Mouse (Mus musculus) forebrain, embryonic 10.5 days (tissue): ENCODE measurements around the gene B4galnt1. TPM values are rescaled to one million over a fixed set of nuclear protein-coding genes. Genes with fewer than 3 reads are reported as not detected.

Experiments used
- DNase-seq: peaks from one replicate; pipeline ENCODE4 v3.0.0-alpha.2; 2017; ENCODE audit warnings: low spot score; ENCODE audit errors: extremely low spot score
- H3K27ac ChIP-seq: fragments of 300-500 bp; sonication (generic); 2 replicates; pipeline ENCODE4 v1.5.1; 2016; ENCODE audit warnings: mild to moderate bottlenecking
- H3K27me3 ChIP-seq: fragments of 300-500 bp; sonication (generic); 2 replicates; pipeline ENCODE4 v1.6.1; 2016; ENCODE audit warnings: mild to moderate bottlenecking; ENCODE audit not compliant: poor library complexity, severe bottlenecking
- H3K36me3 ChIP-seq: fragments of 300-500 bp; sonication (generic); replicated peaks from 2 replicates; pipeline ENCODE4 v1.6.1; 2016; ENCODE audit warnings: mild to moderate bottlenecking, moderate library complexity
- H3K4me1 ChIP-seq: fragments of 300-500 bp; sonication (generic); 2 replicates; pipeline ENCODE4 v1.6.1; 2016
- H3K4me3 ChIP-seq: fragments of 300-500 bp; sonication (generic); 2 replicates; pipeline ENCODE4 v1.5.1; 2016; ENCODE audit warnings: mild to moderate bottlenecking, moderate library complexity
- H3K9me3 ChIP-seq: fragments of 300-500 bp; sonication (generic); 2 replicates; pipeline ENCODE4 v1.6.1; 2016; ENCODE audit warnings: mild to moderate bottlenecking, moderate library complexity
- WGBS: fragments of 180-500 bp; shearing (Covaris S2); methylation state at CpG from one replicate; pipeline ENCODE4 v1.1.7; 2016; 5-methylcytosine and 5-hydroxymethylcytosine counted together
- polyA plus RNA-seq: library from polyadenylated mRNA; unstranded; fragments of >200 nt; fragmentation: Nextera tagmentation; extraction: Ambion mirVana; gene quantifications from 2 replicates; pipeline ENCODE4 v1.2.1, GENCODE M21; 2016

B4galnt1 gene
- polyA plus RNA-seq, 1 experiment from 2014 or later, result 4.0 TPM

GRCm38 (mm10) chr10:127213272-127213671 is 48.2 kb downstream of the B4galnt1 start:
- H3K27ac ChIP-seq, result no peak overlapping the region
- DNase-seq, result no peak
- WGBS, result 92% methylated on average over 8 of the region's 8 CpGs
- H3K36me3 ChIP-seq, result peaks cover 6% of the 10 kb centered on the region
- H3K4me1 ChIP-seq, result peaks cover 27% of the 10 kb centered on the region
- 0 out of 2 replicates have a peak, but pooled peaks cover 4% of the 10 kb centered on the region for H3K27me3 ChIP-seq
- H3K4me3 ChIP-seq, result no peak overlapping the region
- H3K9me3 ChIP-seq, result no peaks in the 10 kb centered on the region

- Histone ChIP-seq H3K4me3 (no peak overlapping the region), H3K27ac (no peak overlapping the region), H3K36me3 (peaks cover under 1% of the 10 kb centered on the region; the same call in 1 of the 2 replicates), H3K9me3 (no peaks in the 10 kb centered on the region), H3K27me3 (0 out of 2 replicates have a peak, but pooled peaks cover 4% of the 10 kb centered on the region), H3K4me1 (peaks cover 27% of the 10 kb centered on the region)
- no peak for DNase-seq
- 86% methylated on average over 13 of the region's 13 CpGs for WGBS
Observed at GRCm38 (mm10) chr10:127213704-127214421, 48.8 kb downstream of the B4galnt1 start.

- 66% methylated on average over 1 of the region's 1 CpGs for WGBS
Observed at GRCm38 (mm10) chr10:127214422-127214803, 49.4 kb downstream of the B4galnt1 start.

GRCm38 (mm10) chr10:127216456-127216855 is 51.4 kb downstream of the B4galnt1 start:
- H3K27me3 ChIP-seq, result no peaks in the 10 kb centered on the region
- H3K36me3 ChIP-seq, result no peaks in the 10 kb centered on the region
- H3K27ac ChIP-seq, result no peak overlapping the region
- DNase-seq, result no peak
- WGBS, result 96% methylated on average over 11 of the region's 11 CpGs
- 0 out of 2 replicates have a peak, but pooled peaks cover 5% of the 10 kb centered on the region for H3K4me1 ChIP-seq
- no peaks in the 10 kb centered on the region for H3K9me3 ChIP-seq
- H3K4me3 ChIP-seq, result no peak overlapping the region

More at GRCm38 (mm10) chr10:127214422-127214803, 49.4 kb downstream of the B4galnt1 start:
- Histone ChIP-seq H3K9me3 (no peaks in the 10 kb centered on the region), H3K4me3 (no peak overlapping the region), H3K27me3 (0 out of 2 replicates have a peak, but pooled peaks cover 4% of the 10 kb centered on the region), H3K27ac (no peak overlapping the region), H3K4me1 (peaks cover 24% of the 10 kb centered on the region), H3K36me3 (no peaks in the 10 kb centered on the region)
- DNase-seq, result no peak

GRCm38 (mm10) chr10:127217177-127217576 is 52.2 kb downstream of the B4galnt1 start:
- no peak overlapping the region for H3K27ac ChIP-seq
- H3K4me3 ChIP-seq, result no peak overlapping the region
- no peaks in the 10 kb centered on the region for H3K4me1 ChIP-seq
- H3K36me3 ChIP-seq, result no peaks in the 10 kb centered on the region
- H3K9me3 ChIP-seq, result no peaks in the 10 kb centered on the region
- no peaks in the 10 kb centered on the region for H3K27me3 ChIP-seq
- no peak for DNase-seq

GRCm38 (mm10) chr10:127218339-127218738 is 53.3 kb downstream of the B4galnt1 start:
- Histone ChIP-seq H3K27me3 (no peaks in the 10 kb centered on the region), H3K4me3 (no peak overlapping the region), H3K9me3 (no peaks in the 10 kb centered on the region), H3K36me3 (no peaks in the 10 kb centered on the region), H3K27ac (no peak overlapping the region), H3K4me1 (peaks cover 6% of the 10 kb centered on the region; the same call in 1 of the 2 replicates)
- WGBS, result 88% methylated on average over 2 of the region's 2 CpGs
- DNase-seq, result no peak

Other genes with a start within 250 kb of the B4galnt1 start
- 42.3 and 42.5 TPM in 2 replicates for gene Ctdsp2, start 186.5 kb upstream of the B4galnt1 start, polyA plus RNA-seq
- gene Avil, start 164.5 kb upstream of the B4galnt1 start, polyA plus RNA-seq, result 0.06 and 0.10 TPM in 2 replicates
- 110 and 117 TPM in 2 replicates for gene Tsfm, start 134.4 kb upstream of the B4galnt1 start, polyA plus RNA-seq
- 62.1 and 65.2 TPM in 2 replicates for gene Mettl1, start 123.8 kb upstream of the B4galnt1 start, polyA plus RNA-seq
- gene Eef1akmt3, start 123.7 kb upstream of the B4galnt1 start, polyA plus RNA-seq, result 0.18 and 0.21 TPM in 2 replicates
- 0.11 and 0.16 TPM in 2 replicates for gene Cyp27b1, start 117.0 kb upstream of the B4galnt1 start, polyA plus RNA-seq
- 1.1 and 1.2 TPM in 2 replicates for gene March9, start 105.0 kb upstream of the B4galnt1 start, polyA plus RNA-seq
- 3,005 and 3,066 TPM in 2 replicates for gene Cdk4, start 101.7 kb upstream of the B4galnt1 start, polyA plus RNA-seq
- gene Tspan31, start 95.0 kb upstream of the B4galnt1 start, polyA plus RNA-seq, result 188 and 190 TPM in 2 replicates
- 0.10 and 0.23 TPM in 2 replicates for gene Agap2, start 89.9 kb upstream of the B4galnt1 start, polyA plus RNA-seq
- 54.2 and 57.6 TPM in 2 replicates for gene Os9, start 44.1 kb upstream of the B4galnt1 start, polyA plus RNA-seq
- gene Slc26a10, start 15.4 kb downstream of the B4galnt1 start, polyA plus RNA-seq, result 1.9 and 2.0 TPM in 2 replicates
- gene Arhgef25, start 24.9 kb downstream of the B4galnt1 start, polyA plus RNA-seq, result 23.7 and 25.7 TPM in 2 replicates
- gene Dtx3, start 30.5 kb downstream of the B4galnt1 start, polyA plus RNA-seq, result 106 and 108 TPM in 2 replicates
- 21.3 and 21.4 TPM in 2 replicates for gene Pip4k2c, start 46.4 kb downstream of the B4galnt1 start, polyA plus RNA-seq
- gene Kif5a, start 98.1 kb downstream of the B4galnt1 start, polyA plus RNA-seq, result 6.6 and 7.9 TPM in 2 replicates
- gene Dctn2, start 101.1 kb downstream of the B4galnt1 start, polyA plus RNA-seq, result 192 and 206 TPM in 2 replicates
- gene Mbd6, start 123.8 kb downstream of the B4galnt1 start, polyA plus RNA-seq, result 9.1 and 11.4 TPM in 2 replicates
- 191 and 202 TPM in 2 replicates for gene Mars, start 146.6 kb downstream of the B4galnt1 start, polyA plus RNA-seq
- gene Arhgap9, start 156.7 kb downstream of the B4galnt1 start, polyA plus RNA-seq, result 1.5 and 1.7 TPM in 2 replicates
- 7.0 and 7.9 TPM in 2 replicates for gene Gli1, start 176.7 kb downstream of the B4galnt1 start, polyA plus RNA-seq
- gene Inhbe, start 189.2 kb downstream of the B4galnt1 start, polyA plus RNA-seq, result 0.04 TPM in 1 of 2 replicates, not detected in the other
- not detected in 2 replicates for gene Inhbc, start 205.2 kb downstream of the B4galnt1 start, polyA plus RNA-seq
- 27.2 and 27.8 TPM in 2 replicates for gene R3hdm2, start 215.1 kb downstream of the B4galnt1 start, polyA plus RNA-seq